Mouse (Mus musculus) MEL (cell line): ENCODE measurements at regions not wholly inside any gene's neighbourhood (a gene's known extent, or its start where the extent isn't known, plus 50 kb on each side); places are given as distances from the start of the nearest gene placed in this dataset.

Experiments
- DNase-seq: peaks from one replicate; pipeline ENCODE4 v3.0.0; 2011; ENCODE audit warnings: low read depth, low spot score
- H3K27ac ChIP-seq: 2 replicates; pipeline ENCODE4 v1.5.1; 2012; ENCODE audit warnings: low read depth, mild to moderate bottlenecking, control low read depth, low read length, moderate library complexity; ENCODE audit not compliant: control insufficient read depth
- H3K27me3 ChIP-seq, 2 experiments: fragments of 150-350 bp in 1 of 2; sonication (generic) in 1 of 2; 2 replicates each; pipeline ENCODE4 v1.6.1; 2012; ENCODE audit warnings: low read length in 2 of 2, mild to moderate bottlenecking in 2 of 2, improper control_type of control experiment in 1 of 2, moderate library complexity in 1 of 2; ENCODE audit not compliant: insufficient read depth in 2 of 2, control insufficient read depth in 1 of 2
- H3K36me3 ChIP-seq, 2 experiments: 2 replicates each; pipeline ENCODE4 v1.6.1; 2012 to 2014; ENCODE audit warnings: low read length in 2 of 2, improper control_type of control experiment in 1 of 2, inconsistent platforms in 1 of 2, mild to moderate bottlenecking in 1 of 2; ENCODE audit not compliant: insufficient read depth in 2 of 2, control insufficient read depth in 1 of 2
- H3K4me1 ChIP-seq, 2 experiments: fragments of 150-350 bp in 1 of 2; sonication (generic) in 1 of 2; 2 replicates each; pipeline ENCODE4 v1.6.1; 2012; ENCODE audit warnings: low read length in 2 of 2, improper control_type of control experiment in 1 of 2, mild to moderate bottlenecking in 1 of 2; ENCODE audit not compliant: insufficient read depth in 2 of 2, control insufficient read depth in 1 of 2
- H3K4me3 ChIP-seq, 2 experiments: fragments of 150-350 bp in 1 of 2; sonication (generic) in 1 of 2; 2 replicates each; pipeline ENCODE4 v1.5.1; 2012; ENCODE audit warnings: low read depth in 2 of 2, low read length in 2 of 2, mild to moderate bottlenecking in 2 of 2, moderate library complexity in 2 of 2, control low read depth in 1 of 2, improper control_type of control experiment in 1 of 2; ENCODE audit not compliant: control insufficient read depth in 1 of 2, insufficient read depth in 1 of 2
- H3K79me2 ChIP-seq: 2 replicates; pipeline ENCODE4 v1.6.1; 2012; ENCODE audit warnings: mild to moderate bottlenecking, low read length, moderate library complexity; ENCODE audit not compliant: control insufficient read depth, poor library complexity, insufficient read depth
- H3K9ac ChIP-seq: 2 replicates; pipeline ENCODE4 v1.6.1; 2012; ENCODE audit warnings: low read depth, mild to moderate bottlenecking, control low read depth, low read length, moderate library complexity; ENCODE audit not compliant: control insufficient read depth, poor library complexity, severe bottlenecking
- H3K9me3 ChIP-seq: fragments of 150-350 bp; sonication (generic); replicated peaks from 2 replicates; pipeline ENCODE4 v1.6.1; 2012; ENCODE audit warnings: mild to moderate bottlenecking, low read length, improper control_type of control experiment, moderate library complexity; ENCODE audit not compliant: insufficient read depth
- CHD1 ChIP-seq: IDR thresholded peaks from 2 replicates; pipeline ENCODE4 v1.6.1; 2012; ENCODE audit warnings: low read depth, mild to moderate bottlenecking, inconsistent platforms, low read length, improper control_type of control experiment
- CHD2 ChIP-seq: IDR thresholded peaks from 2 replicates; pipeline ENCODE4 v1.6.1; 2011; ENCODE audit warnings: low read length, improper control_type of control experiment
- EP300 ChIP-seq, 2 experiments: IDR thresholded peaks; 2 replicates each; pipeline ENCODE4 v1.6.1; 2011; ENCODE audit warnings: improper control_type of control experiment in 2 of 2, low read length in 2 of 2, low read depth in 1 of 2, mild to moderate bottlenecking in 1 of 2
- ETS1 ChIP-seq: IDR thresholded peaks from 2 replicates; pipeline ENCODE4 v1.6.1; 2012; ENCODE audit warnings: low read depth, mild to moderate bottlenecking, inconsistent platforms, low read length, improper control_type of control experiment, moderate library complexity
- GABPA ChIP-seq: IDR thresholded peaks from 2 replicates; pipeline ENCODE4 v1.6.1; 2012; ENCODE audit warnings: low read depth, mild to moderate bottlenecking, inconsistent platforms, low read length, improper control_type of control experiment, moderate library complexity
- HCFC1 ChIP-seq: IDR thresholded peaks from 2 replicates; pipeline ENCODE4 v1.6.1; 2012; ENCODE audit warnings: low read depth, mild to moderate bottlenecking, inconsistent platforms, low read length, improper control_type of control experiment, moderate library complexity
- KAT2A ChIP-seq: conservative IDR thresholded peaks from 2 replicates; pipeline ENCODE4 v1.6.1; 2012; ENCODE audit warnings: low read depth, low read length, improper control_type of control experiment, inconsistent platforms
- MAFK ChIP-seq: IDR thresholded peaks from 2 replicates; pipeline ENCODE4 v1.6.1; 2011; ENCODE audit warnings: low read depth, mild to moderate bottlenecking, low read length, improper control_type of control experiment, borderline replicate concordance
- MYB ChIP-seq: IDR thresholded peaks from 2 replicates; pipeline ENCODE4 v1.6.1; 2011; ENCODE audit warnings: mild to moderate bottlenecking, low read depth, low read length, improper control_type of control experiment
- MYC ChIP-seq: IDR thresholded peaks from 2 replicates; pipeline ENCODE4 v1.6.1; 2011; ENCODE audit warnings: low read depth, mild to moderate bottlenecking, low read length, improper control_type of control experiment, moderate library complexity
- NELFE ChIP-seq: IDR thresholded peaks from 2 replicates; pipeline ENCODE4 v1.6.1; 2011; ENCODE audit warnings: low read depth, low read length, improper control_type of control experiment
- POLR2AphosphoS5 ChIP-seq: IDR thresholded peaks from 2 replicates; pipeline ENCODE4 v1.6.1; 2012; ENCODE audit warnings: low read depth, borderline replicate concordance, mild to moderate bottlenecking, inconsistent platforms, low read length, moderate library complexity, mixed read lengths
- RAD21 ChIP-seq: IDR thresholded peaks from 2 replicates; pipeline ENCODE4 v1.6.1; 2011; ENCODE audit warnings: mild to moderate bottlenecking, low read depth, low read length, improper control_type of control experiment
- RCOR1 ChIP-seq: IDR thresholded peaks from 2 replicates; pipeline ENCODE4 v1.6.1; 2012; ENCODE audit warnings: low read depth, mild to moderate bottlenecking, inconsistent platforms, low read length, improper control_type of control experiment
- SIN3A ChIP-seq: IDR thresholded peaks from 2 replicates; pipeline ENCODE4 v1.6.1; 2012; ENCODE audit warnings: low read length, improper control_type of control experiment, inconsistent platforms
- TAL1 ChIP-seq: IDR thresholded peaks from 2 replicates; pipeline ENCODE4 v1.6.1; 2012; ENCODE audit warnings: mild to moderate bottlenecking, inconsistent platforms, low read length, moderate library complexity, mixed read lengths
- TBP ChIP-seq: IDR thresholded peaks from 2 replicates; pipeline ENCODE4 v1.8.0; 2011; ENCODE audit warnings: low read depth, low read length, improper control_type of control experiment
- TCF12 ChIP-seq: IDR thresholded peaks from 2 replicates; pipeline ENCODE4 v1.6.1; 2014; ENCODE audit warnings: low read depth, mild to moderate bottlenecking, inconsistent platforms, low read length, improper control_type of control experiment, moderate library complexity
- UBTF ChIP-seq: IDR thresholded peaks from 2 replicates; pipeline ENCODE4 v1.6.1; 2012; ENCODE audit warnings: low read depth, mild to moderate bottlenecking, inconsistent platforms, low read length, improper control_type of control experiment, moderate library complexity, borderline replicate concordance; ENCODE audit not compliant: insufficient read depth
- USF2 ChIP-seq, 2 experiments: IDR thresholded peaks; 2 replicates each; pipeline ENCODE4 v1.6.1; 2011 to 2012; ENCODE audit warnings: improper control_type of control experiment in 2 of 2, low read length in 2 of 2, borderline replicate concordance in 1 of 2, inconsistent platforms in 1 of 2, low read depth in 1 of 2, mild to moderate bottlenecking in 1 of 2; ENCODE audit not compliant: insufficient read depth in 1 of 2
- ZC3H11A ChIP-seq: IDR thresholded peaks from 2 replicates; pipeline ENCODE4 v1.6.1; 2012; ENCODE audit warnings: low read depth, mild to moderate bottlenecking, inconsistent platforms, low read length, improper control_type of control experiment
- ZKSCAN1 ChIP-seq: IDR thresholded peaks from 2 replicates; pipeline ENCODE4 v1.6.1; 2012; ENCODE audit warnings: low read depth, mild to moderate bottlenecking, inconsistent platforms, low read length, improper control_type of control experiment, moderate library complexity
- ZMIZ1 ChIP-seq: IDR thresholded peaks from 2 replicates; pipeline ENCODE4 v1.6.1; 2012; ENCODE audit warnings: low read depth, mild to moderate bottlenecking, inconsistent platforms, low read length, improper control_type of control experiment, moderate library complexity

DNA sequence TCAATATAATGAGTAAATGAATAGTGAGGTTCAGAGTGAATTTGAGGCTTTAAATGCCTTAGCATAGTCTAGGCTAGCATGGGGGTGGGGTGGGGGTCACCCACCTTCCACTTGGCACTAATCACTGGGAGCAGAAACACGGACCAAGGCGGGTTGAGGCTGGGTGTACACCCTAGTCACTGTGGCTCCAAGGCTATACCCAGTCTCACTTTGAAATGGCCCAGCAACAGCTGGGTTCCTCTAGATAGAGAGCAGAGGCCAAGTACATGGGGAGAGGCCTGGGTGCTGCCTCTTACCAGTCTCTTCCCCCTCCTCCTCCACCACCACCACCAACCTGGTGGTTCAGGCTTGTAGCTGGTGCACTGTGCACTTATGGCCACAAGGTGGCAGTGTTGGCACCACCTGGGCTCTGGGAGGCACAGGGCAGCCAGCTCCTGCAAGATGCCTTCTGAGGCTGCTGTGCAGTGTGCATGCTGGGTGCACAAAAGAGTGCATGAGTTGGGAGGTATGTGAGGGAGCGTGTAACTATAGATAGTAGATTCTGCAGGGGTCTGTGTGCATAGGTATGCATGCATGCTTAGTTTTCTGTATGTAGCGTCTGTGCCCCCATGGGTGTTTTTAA is 85.6 kb upstream of the Mvb12b start (continued):
- TF ChIP-seq CHD2 (no peak), ZMIZ1 (no peak), GABPA (no peak), POLR2AphosphoS5 (no peak), CHD1 (no peak), HCFC1 (no peak), TBP (no peak), USF2 (IDR thresholded peaks at IDR 0.05; ENCODE audit: borderline replicate concordance in 1 of 2, insufficient read depth in 1 of 2, low read depth in 1 of 2, low read length in 2 of 2) (no peak), NELFE (no peak), ZC3H11A (peak; percentile 84), MYB (no peak), ZKSCAN1 (no peak), EP300 (IDR thresholded peaks at IDR 0.05; ENCODE audit: low read depth in 1 of 2, low read length in 2 of 2) (no peak), RCOR1 (no peak), ETS1 (no peak)

DNA sequence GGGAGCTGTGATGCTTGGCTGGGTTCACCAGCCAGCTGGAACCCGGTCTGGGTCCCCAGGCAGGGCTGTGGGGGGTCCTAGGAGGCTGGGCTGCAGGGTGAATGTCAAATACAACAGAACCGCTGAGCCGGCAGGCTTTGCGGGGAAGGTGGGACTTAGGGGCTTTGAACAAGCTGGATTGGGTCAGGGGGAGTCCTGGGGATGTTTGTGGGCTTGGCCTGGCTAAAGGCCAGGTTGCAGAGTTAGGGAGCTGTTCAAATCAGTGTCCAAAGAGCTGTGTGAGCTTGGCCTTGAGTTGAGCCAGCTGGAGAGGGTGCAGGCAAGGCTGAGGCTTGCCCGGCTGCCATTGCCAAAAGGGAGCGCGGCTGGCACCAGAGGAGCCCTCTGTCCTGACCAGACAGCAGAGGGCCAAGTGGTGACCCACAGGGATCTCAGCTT is 79.3 kb upstream of the Mvb12b start:
- Histone ChIP-seq H3K27ac (no peak overlapping the region), H3K9me3 (no peaks in the 10 kb centered on the region), H3K4me3 (no peak overlapping the region), H3K27me3 (no peaks in the 10 kb centered on the region; a peak in 1 of 4 replicates), H3K36me3 (no peaks in the 10 kb centered on the region), H3K4me1 (no peaks in the 10 kb centered on the region), H3K9ac (no peak overlapping the region), H3K79me2 (no peaks in the 10 kb centered on the region)
- no peak for DNase-seq
- TF ChIP-seq GABPA (no peak), SIN3A (no peak), ETS1 (no peak), TCF12 (no peak), TAL1 (no peak), MYC (no peak), ZC3H11A (no peak), ZMIZ1 (no peak), MAFK (no peak), CHD2 (no peak), POLR2AphosphoS5 (no peak), RCOR1 (no peak), RAD21 (no peak), UBTF (no peak), KAT2A (no peak)
